Mouse (Mus musculus): ENCODE measurements at regions not wholly inside any gene's neighbourhood (a gene's known extent, or its start where the extent isn't known, plus 50 kb on each side); places are given as distances from the start of the nearest gene placed in this dataset.

DNA sequence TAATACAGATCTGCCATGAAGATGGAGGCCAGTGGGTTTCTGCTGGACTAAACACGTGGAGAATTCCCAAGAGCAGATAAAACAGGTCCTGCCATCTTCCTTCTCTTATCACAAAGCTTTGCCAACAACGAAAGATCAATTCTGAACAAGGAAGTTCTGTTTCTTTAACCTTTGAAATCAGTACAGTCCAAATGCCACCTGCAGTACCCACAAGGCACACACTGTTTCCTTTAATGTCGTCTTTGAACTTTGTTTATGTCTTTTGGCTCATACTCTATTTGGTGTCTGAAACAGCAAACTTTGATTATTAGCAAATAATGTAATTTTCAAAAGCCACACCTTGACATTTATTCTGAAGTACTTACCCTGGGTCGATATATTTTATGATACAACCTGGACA is 536.5 kb downstream of the Bckdhb start:
- ChIA-PET CTCF (no interaction called here), POLR2A (no interaction called here)

DNA sequence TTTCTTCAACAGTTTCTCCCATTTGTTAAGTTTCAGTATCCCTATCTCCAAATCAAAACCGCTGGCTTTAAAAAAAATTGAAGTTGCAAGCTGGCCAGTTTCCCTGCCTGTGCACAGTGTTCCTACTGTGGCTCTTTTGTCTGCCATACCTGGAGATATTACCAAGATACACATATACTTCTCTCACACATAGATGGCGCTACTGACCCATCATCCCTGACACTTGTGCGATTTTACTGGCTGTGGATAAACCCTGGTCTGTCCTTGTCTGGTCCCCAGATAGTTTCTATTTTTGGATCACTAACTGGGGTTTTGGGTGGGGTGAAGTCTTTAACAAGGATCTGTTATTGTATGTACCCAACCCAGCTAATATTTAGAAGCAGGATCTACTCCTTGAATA is 541.8 kb downstream of the Bckdhb start:
- ChIA-PET POLR2A (no interaction called here), CTCF (interaction anchor here in 3 of 4 experiments (0.9 to 1.7 kb wide), 3 partner anchors 8 to 861 kb away, joined by 3 to 5 read pairs (median 3); no protein-coding TSS in a partner anchor)

- ChIA-PET POLR2A (no interaction called here), CTCF (no interaction called here)
Measured at GRCm38 (mm10) chr9:84472696-84473095, 547.8 kb downstream of the Bckdhb start.

- ChIA-PET POLR2A (no interaction called here), CTCF (no interaction called here)
Measured at GRCm38 (mm10) chr9:84475906-84476305, 551.0 kb downstream of the Bckdhb start.

DNA sequence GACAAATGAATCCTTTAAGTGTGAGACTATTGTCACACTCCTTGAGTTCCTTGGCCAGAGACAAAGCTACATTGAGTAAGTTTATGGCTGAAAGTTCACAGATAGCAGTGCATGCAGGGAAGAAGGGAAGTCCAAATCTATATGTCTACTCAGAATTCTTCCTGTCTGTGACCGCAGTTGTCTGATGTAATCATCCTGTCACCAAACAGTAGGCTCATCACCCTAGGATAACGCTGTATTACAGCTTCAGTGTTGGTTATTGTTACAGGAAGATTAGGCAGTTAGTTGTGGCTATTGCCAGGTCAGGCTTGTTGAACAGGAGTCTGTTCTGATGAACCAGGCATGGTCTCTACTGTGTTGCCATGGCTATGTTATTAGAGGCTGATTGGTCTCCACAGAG is 574.6 kb downstream of the Bckdhb start:
- CTCF ChIA-PET, result no interaction called here

GRCm38 (mm10) chr9:84502981-84503380 is 578.0 kb downstream of the Bckdhb start:
- ChIA-PET CTCF (interaction anchor here in 1 of 4 experiments (0.7 kb wide), 1 partner anchor 567 kb away, joined by 3 read pairs; no protein-coding TSS in a partner anchor), POLR2A (interaction anchor here in 1 of 4 experiments (0.6 kb wide), 1 partner anchor 957 kb away, joined by 4 read pairs; no protein-coding TSS in a partner anchor)

More for the DNA sequence above, 574.6 kb downstream of the Bckdhb start:
- POLR2A ChIA-PET, result interaction anchor here in 1 of 4 experiments (0.7 kb wide), 1 partner anchor 710 kb away, joined by 3 read pairs; no protein-coding TSS in a partner anchor

DNA sequence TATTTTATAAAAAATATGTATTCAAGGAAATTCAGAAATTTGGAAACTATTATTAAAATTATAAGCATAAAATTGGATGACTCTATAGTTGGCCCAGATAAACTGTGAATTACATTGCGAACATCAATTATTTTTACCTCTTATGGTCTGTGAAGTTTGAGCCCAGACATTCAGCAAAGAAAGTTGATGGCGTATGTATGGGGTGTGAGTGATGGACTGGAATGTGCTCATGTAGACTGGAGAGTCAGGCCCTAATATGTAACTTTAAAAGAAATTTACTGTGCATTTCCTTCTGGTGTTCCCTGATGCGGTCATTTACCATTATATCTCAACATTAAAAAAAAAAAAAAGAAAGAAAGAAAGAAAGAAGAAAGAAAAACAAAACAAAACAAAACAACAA is 592.1 kb downstream of the Bckdhb start:
- ChIA-PET CTCF (no interaction called here), POLR2A (no interaction called here)

GRCm38 (mm10) chr9:84545431-84545830 is 620.5 kb downstream of the Bckdhb start:
- POLR2A ChIA-PET, result no interaction called here
- CTCF ChIA-PET, result no interaction called here

- ChIA-PET CTCF (no interaction called here), POLR2A (no interaction called here)
Measured at GRCm38 (mm10) chr9:84548012-84548660, 623.2 kb downstream of the Bckdhb start.

DNA sequence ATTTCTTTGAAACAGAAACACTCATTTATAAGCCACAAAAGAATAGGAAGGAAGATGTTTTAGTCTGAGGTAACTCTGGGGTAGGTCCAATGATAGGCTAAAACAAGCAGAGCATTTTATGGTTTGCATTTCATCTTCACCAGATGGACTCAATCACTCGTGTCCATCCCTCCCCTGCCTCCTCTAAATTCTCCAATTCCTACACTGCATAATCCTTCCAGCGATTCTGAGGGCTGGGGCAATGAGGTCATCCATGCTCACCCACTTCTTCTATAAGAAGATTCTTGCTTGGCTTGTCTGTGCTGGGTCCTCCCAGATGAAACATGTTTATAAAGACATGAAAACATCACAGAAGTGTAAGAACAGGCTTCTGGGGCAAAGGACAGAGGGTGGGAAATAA is 630.3 kb downstream of the Bckdhb start:
- CTCF ChIA-PET, result no interaction called here
- POLR2A ChIA-PET, result no interaction called here

DNA sequence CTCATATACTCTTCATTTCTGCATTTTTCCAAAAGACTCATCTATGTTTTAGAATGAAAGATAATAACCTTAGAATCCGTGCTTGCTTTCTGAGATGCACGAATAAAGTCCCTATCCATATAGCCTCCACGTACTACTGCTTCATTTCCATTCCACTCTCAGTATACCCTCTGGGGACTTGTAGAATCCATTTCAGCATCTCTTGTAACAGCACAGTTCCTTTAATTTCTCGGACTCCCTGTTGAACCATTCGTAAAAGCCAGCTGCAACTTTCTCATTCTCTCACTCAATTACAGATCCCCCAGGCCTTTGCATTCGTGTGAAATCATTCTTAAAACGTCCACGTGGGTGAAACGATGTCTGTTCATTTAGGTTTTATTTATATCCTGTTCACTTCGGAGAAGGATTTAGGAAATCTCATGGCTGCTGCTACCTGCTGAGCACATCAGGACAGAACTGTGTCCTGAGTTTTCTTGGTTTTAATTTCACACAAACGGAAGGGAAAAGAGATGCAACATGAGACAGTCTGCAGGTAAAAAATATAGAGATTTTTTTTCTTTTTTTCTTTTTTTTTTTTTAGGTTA is 631.4 kb downstream of the Bckdhb start:
- POLR2A ChIA-PET, result no interaction called here

GRCm38 (mm10) chr9:84558346-84558745 is 633.4 kb downstream of the Bckdhb start:
- CTCF ChIA-PET, result no interaction called here
- POLR2A ChIA-PET, result no interaction called here

More for the DNA sequence above, 631.4 kb downstream of the Bckdhb start:
- CTCF ChIA-PET, result no interaction called here

DNA sequence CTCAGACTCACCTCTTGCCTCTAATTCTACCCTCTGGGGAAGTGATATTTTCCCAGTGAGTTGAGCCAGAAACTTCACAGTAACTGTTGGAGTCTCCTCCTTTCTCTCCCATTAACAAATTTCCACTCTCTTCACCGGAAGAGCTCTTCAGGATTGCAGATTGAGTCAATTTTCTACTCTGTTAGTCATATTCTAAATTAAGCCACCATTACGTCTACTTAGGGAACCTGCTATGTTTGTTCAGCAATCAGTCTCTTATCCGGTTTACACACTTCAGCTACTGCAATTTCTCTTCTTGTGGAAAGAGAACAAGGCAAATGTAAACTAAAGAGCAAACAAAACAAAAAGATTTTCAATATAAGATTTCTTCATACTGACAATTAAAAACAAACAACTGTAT is 644.6 kb downstream of the Bckdhb start:
- CTCF ChIA-PET, result interaction anchor here in 1 of 4 experiments (0.6 kb wide), 1 partner anchor 1170 kb away, joined by 4 read pairs; no protein-coding TSS in a partner anchor
- POLR2A ChIA-PET, result no interaction called here

DNA sequence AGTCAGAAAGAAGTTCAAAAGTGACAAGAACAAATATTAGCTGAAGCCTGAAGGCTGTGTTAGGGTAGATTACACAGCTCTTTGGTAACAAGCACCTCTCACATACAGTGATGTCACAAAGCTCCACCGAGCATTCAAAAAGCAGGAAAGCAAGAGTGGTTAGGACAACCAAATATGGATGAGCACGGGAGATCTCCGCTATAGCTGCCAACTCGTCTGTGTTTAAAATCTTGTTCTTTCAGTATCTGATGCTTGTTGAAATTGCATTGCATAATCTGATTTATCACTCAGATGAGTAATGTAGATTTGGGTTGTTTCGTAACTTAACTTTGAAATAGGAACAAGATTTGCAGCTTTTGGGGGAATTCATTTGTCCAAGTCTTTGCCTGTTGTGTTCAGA is 652.8 kb downstream of the Bckdhb start:
- CTCF ChIA-PET, result no interaction called here
- POLR2A ChIA-PET, result no interaction called here

- CTCF ChIA-PET, result no interaction called here
- POLR2A ChIA-PET, result no interaction called here
Measured at GRCm38 (mm10) chr9:84587791-84588190, 662.8 kb downstream of the Bckdhb start.

DNA sequence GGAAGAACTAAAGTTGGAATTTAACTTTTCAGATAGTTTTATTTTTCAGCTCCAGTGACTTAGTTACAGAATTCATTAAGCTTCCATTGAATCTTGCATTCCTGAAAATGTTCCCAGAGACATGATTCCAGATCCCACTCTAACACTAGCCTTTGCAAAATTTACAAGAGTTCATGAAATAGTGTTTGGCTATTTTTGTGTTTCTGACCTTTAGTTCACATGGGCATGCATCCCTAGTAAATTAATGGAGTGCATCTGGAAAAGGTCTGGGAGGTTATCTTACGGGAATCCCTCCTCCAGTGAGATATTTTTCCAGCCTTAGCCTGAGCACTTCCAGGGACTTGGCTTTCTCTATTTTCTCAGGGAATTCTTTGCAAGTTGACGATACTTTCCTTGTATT is 669.8 kb downstream of the Bckdhb start:
- POLR2A ChIA-PET, result no interaction called here
- CTCF ChIA-PET, result interaction anchor here in 1 of 4 experiments (0.7 kb wide), 1 partner anchor 814 kb away, joined by 3 read pairs; no protein-coding TSS in a partner anchor

All from embryonic stem cell, embryonic (primary cell).